Comparison of ENCODE assay signal across 26 mouse cellular contexts in the genomic region with DNA sequence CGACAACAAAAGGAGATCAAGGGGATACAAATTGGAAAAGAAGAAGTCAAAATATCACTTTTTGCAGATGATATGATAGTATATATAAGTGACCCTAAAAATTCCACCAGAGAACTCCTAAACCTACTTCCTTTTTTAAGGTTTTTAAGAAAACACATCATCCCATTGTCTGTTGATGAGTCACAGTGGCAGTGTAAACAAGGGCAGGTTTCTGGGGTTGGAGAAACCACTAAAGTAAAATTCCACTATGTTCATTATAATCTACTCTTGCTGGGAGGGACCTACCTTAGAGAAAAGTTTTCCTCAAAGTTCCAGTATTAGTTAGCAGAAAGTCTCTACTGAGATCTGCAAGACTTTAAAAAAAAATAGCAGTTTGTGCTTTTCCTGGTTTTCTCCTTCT.
"Had no signal": no experiment of that assay in that cellular context is flagged by ENCODE, and none has a peak within 500 bp of the region (broad histone marks: within the 10 kb centered on the region; RNA-seq: fewer than 3 reads in every experiment).

No protein-coding gene starts in this region.

- ATAC-seq: hindbrain, postnatal 0 days; intestine, embryonic 16.5 days; liver, embryonic 12.5 days had no signal

- H3K9me3 ChIP-seq: heart, embryonic 10.5 days; heart, embryonic 13.5 days; heart, embryonic 15.5 days; hindbrain, embryonic 13.5 days; hindbrain, embryonic 15.5 days; kidney, embryonic 15.5 days; limb, embryonic 13.5 days; limb, embryonic 15.5 days; liver, embryonic 12.5 days had no signal

- H3K27me3 ChIP-seq: heart, embryonic 13.5 days; heart, embryonic 15.5 days; hindbrain, embryonic 13.5 days; hindbrain, embryonic 15.5 days; kidney, embryonic 15.5 days; limb, embryonic 13.5 days; limb, embryonic 15.5 days; liver, embryonic 12.5 days had no signal

- DNase-seq: gastrocnemius, postnatal 14 days; gastrocnemius, postnatal 36 days; heart, adult 18-20 months; heart, postnatal 14 days; heart, postnatal 36 days; kidney, adult 11 months; kidney, adult 2 months; kidney, adult 9 months; kidney, postnatal 14 days; kidney, postnatal 36 days; layer of hippocampus, adult 9-11 months; layer of hippocampus, postnatal 36 days; left cerebral cortex, postnatal 4 days had no signal

- H3K4me1 ChIP-seq: heart, embryonic 10.5 days; heart, embryonic 13.5 days; heart, embryonic 15.5 days; hindbrain, embryonic 13.5 days; hindbrain, embryonic 15.5 days; kidney, embryonic 15.5 days; limb, embryonic 13.5 days; limb, embryonic 15.5 days; liver, embryonic 12.5 days had no signal

- H3K4me2 ChIP-seq: heart, embryonic 13.5 days; heart, embryonic 15.5 days; hindbrain, embryonic 13.5 days; hindbrain, embryonic 15.5 days; kidney, embryonic 15.5 days; limb, embryonic 13.5 days; limb, embryonic 15.5 days; liver, embryonic 12.5 days had no signal

- H3K36me3 ChIP-seq: heart, embryonic 10.5 days; heart, embryonic 13.5 days; heart, embryonic 15.5 days; hindbrain, embryonic 13.5 days; hindbrain, embryonic 15.5 days; kidney, embryonic 15.5 days; limb, embryonic 13.5 days; limb, embryonic 15.5 days; liver, embryonic 12.5 days had no signal

- H3K4me3 ChIP-seq: heart, embryonic 10.5 days; heart, embryonic 13.5 days; heart, embryonic 15.5 days; hindbrain, embryonic 13.5 days; hindbrain, embryonic 15.5 days; kidney, embryonic 15.5 days; limb, embryonic 13.5 days; limb, embryonic 15.5 days; liver, embryonic 12.5 days had no signal

- H3K9ac ChIP-seq: heart, embryonic 13.5 days; heart, embryonic 15.5 days; hindbrain, embryonic 13.5 days; hindbrain, embryonic 15.5 days; kidney, embryonic 15.5 days; limb, embryonic 13.5 days; limb, embryonic 15.5 days; liver, embryonic 12.5 days; liver, embryonic 14.5 days had no signal

- H3K27ac ChIP-seq: heart, embryonic 10.5 days; heart, embryonic 13.5 days; heart, embryonic 15.5 days; hindbrain, embryonic 13.5 days; hindbrain, embryonic 15.5 days; hindbrain, postnatal 0 days; kidney, embryonic 15.5 days; kidney, postnatal 0 days; limb, embryonic 13.5 days; limb, embryonic 15.5 days; liver, embryonic 12.5 days; liver, embryonic 14.5 days had no signal
